Mouse (Mus musculus): ENCODE measurements around the gene Krt31.

The Krt31 gene

GRCm38 (mm10) chr11:100008336-100008735 is 42.0 kb downstream of the Krt31 start:
- no peak for ATAC-seq (ENCODE audit: insufficient number of reproducible peaks, low FRiP score, low TSS enrichment)

- no peak for ATAC-seq (ENCODE audit: insufficient number of reproducible peaks, low FRiP score, low TSS enrichment)
These were observed 43.7 kb downstream of the Krt31 start for GRCm38 (mm10) chr11:100006624-100007023.

- ATAC-seq (ENCODE audit: insufficient number of reproducible peaks, low FRiP score, low TSS enrichment), result no peak
These were observed 44.4 kb downstream of the Krt31 start for GRCm38 (mm10) chr11:100005905-100006304.

DNA sequence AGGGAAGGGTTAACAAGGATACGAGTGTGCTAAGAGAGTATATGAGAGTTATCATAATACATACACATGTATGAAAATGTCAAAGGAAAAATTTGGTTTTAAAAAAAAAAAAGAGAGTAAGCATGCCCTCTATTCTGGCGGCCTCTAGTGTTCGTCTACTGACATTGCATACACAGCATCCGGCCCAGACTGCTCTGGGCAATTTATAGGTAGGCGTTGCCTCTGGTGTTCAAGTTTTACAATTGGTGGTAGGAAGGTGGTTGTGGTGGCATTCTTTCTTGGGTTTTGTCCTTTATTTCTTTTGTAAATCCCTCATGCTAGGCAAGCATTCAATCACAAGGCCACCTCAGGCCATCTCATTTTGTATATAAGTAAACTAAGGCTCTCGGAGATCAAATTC is 45.5 kb downstream of the Krt31 start:
- no peak for ATAC-seq (ENCODE audit: insufficient number of reproducible peaks, low FRiP score, low TSS enrichment)

DNA sequence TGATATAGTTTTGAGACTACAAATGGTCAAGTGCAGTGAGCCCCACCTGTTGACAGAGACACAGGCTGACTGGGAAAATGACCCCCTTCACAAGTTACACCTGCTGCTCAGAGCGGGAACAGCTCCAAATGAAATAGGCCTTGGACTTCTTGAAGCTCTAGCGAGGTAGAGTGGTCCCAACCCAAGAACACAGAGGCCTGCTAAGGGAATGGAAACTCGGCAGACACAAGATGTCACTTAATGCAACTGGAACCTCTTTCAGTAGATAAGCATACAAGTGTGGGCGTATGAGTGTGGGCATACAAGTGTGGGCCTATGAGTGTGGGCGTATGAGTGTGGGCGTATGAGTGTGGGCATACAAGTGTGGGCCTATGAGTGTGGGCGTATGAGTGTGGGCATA is 51.3 kb downstream of the Krt31 start:
- ATAC-seq (ENCODE audit: insufficient number of reproducible peaks, low FRiP score, low TSS enrichment), result no peak
